Mouse (Mus musculus): ENCODE results near the gene Eif3d.
"Not testable (repeated sequence)": the region's sequence is repeated elsewhere in the genome, so short reads cannot be mapped to it uniquely, and the experiment has no call there.

DNA sequence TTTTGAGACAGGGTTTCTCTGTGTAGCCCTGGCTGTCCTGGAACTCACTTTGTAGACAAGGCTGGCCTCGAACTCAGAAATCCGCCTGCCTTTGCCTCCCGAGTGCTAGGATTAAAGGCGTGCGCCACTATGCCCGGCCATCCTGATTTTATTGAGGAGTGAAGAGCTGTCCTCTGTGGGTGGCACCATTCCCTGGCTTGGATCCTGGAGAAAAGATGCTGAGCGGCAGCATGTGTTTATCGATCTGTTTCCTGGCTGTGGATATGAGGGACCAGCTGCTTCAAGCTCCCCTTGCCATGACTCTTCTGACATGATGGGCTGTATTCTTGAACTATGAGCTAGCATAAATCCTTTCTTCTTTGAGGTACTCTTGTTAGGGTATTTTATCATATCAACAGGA, 37.6 kb upstream of the Eif3d start:
- TF ChIP-seq GATA1 (IDR thresholded peaks at IDR 0.05; ENCODE audit: borderline replicate concordance, low read length); FLI1 (IDR thresholded peaks at IDR 0.05; ENCODE audit: low read length): not testable (repeated sequence)

All from megakaryocyte, embryonic 14.5 days (primary cell).